Mouse (Mus musculus) heart, postnatal 0 days (tissue): Measurements from ENCODE around the gene Qtrt1.

Experiments
- CTCF ChIP-seq: IDR thresholded peaks from 2 replicates; pipeline ENCODE4 v1.5.1; 2016; ENCODE audit warnings: antibody characterized with exemption, control low read depth, low read depth
- EP300 ChIP-seq: IDR thresholded peaks from 2 replicates; pipeline ENCODE4 v1.6.1; 2016; ENCODE audit warnings: antibody characterized with exemption, low read depth

- TF ChIP-seq EP300 (no peak), CTCF (no peak)
Measured at GRCm38 (mm10) chr9:21419646-21420045, 8.0 kb downstream of the Qtrt1 start.
